Mouse (Mus musculus) neural tube, embryonic 14.5 days (tissue): ENCODE measurements around the gene Fstl1. TPM values are rescaled to one million over a fixed set of nuclear protein-coding genes. Genes with fewer than 3 reads are reported as not detected.

Source experiments
- ATAC-seq: fragments of 200-750 bp; cut with Nextera tagmentation; 2 replicates; pipeline ENCODE4 v1.8.0; 2017; ENCODE audit warnings: low read depth, mild to moderate bottlenecking, moderate TSS enrichment, moderate library complexity
- H3K27ac ChIP-seq: fragments of 300-500 bp; sonication (generic); 2 replicates; pipeline ENCODE4 v1.5.1; 2014; ENCODE audit warnings: low read depth, mild to moderate bottlenecking, control low read depth, low read length, moderate library complexity, mixed read lengths
- H3K27me3 ChIP-seq: fragments of 300-500 bp; sonication (generic); 2 replicates; pipeline ENCODE4 v1.6.1; 2014; ENCODE audit warnings: low read length; ENCODE audit not compliant: control insufficient read depth, insufficient read depth
- H3K36me3 ChIP-seq: fragments of 300-500 bp; sonication (generic); 2 replicates; pipeline ENCODE4 v1.6.1; 2014; ENCODE audit warnings: low read length, mixed read lengths; ENCODE audit not compliant: control insufficient read depth, insufficient read depth
- H3K4me1 ChIP-seq: fragments of 300-500 bp; sonication (generic); 2 replicates; pipeline ENCODE4 v1.6.1; 2014; ENCODE audit warnings: low read length; ENCODE audit not compliant: control insufficient read depth, insufficient read depth
- H3K4me2 ChIP-seq: fragments of 300-500 bp; sonication (generic); 2 replicates; pipeline ENCODE4 v1.6.1; 2014; ENCODE audit warnings: mild to moderate bottlenecking, low read depth, low read length, control low read depth
- H3K4me3 ChIP-seq: fragments of 300-500 bp; sonication (generic); 2 replicates; pipeline ENCODE4 v1.5.1; 2014; ENCODE audit warnings: low read depth, low read length, control low read depth, mixed read lengths
- H3K9ac ChIP-seq: fragments of 300-500 bp; sonication (generic); replicated peaks from 2 replicates; pipeline ENCODE4 v1.6.1; 2014; ENCODE audit warnings: low read depth, mild to moderate bottlenecking, control low read depth, low read length, mixed read lengths
- H3K9me3 ChIP-seq: fragments of 300-500 bp; sonication (generic); 2 replicates; pipeline ENCODE4 v1.6.1; 2016; ENCODE audit warnings: low read length; ENCODE audit not compliant: control insufficient read depth
- WGBS: fragments of 180-500 bp; shearing (Covaris S2); extraction: QIAGEN DNeasy Blood & Tissue Kit; methylation state at CpG from one replicate; pipeline ENCODE4 v1.1.7; 2014; 5-methylcytosine and 5-hydroxymethylcytosine counted together
- polyA plus RNA-seq: library from polyadenylated mRNA; unstranded; fragments of >200 nt; fragmentation: Nextera tagmentation; extraction: Ambion mirVana; gene quantifications from 2 replicates; pipeline ENCODE4 v1.2.1, GENCODE M21; 2014

Fstl1 gene
- polyA plus RNA-seq, 1 experiment from 2014 or later: 62.8 TPM

DNA sequence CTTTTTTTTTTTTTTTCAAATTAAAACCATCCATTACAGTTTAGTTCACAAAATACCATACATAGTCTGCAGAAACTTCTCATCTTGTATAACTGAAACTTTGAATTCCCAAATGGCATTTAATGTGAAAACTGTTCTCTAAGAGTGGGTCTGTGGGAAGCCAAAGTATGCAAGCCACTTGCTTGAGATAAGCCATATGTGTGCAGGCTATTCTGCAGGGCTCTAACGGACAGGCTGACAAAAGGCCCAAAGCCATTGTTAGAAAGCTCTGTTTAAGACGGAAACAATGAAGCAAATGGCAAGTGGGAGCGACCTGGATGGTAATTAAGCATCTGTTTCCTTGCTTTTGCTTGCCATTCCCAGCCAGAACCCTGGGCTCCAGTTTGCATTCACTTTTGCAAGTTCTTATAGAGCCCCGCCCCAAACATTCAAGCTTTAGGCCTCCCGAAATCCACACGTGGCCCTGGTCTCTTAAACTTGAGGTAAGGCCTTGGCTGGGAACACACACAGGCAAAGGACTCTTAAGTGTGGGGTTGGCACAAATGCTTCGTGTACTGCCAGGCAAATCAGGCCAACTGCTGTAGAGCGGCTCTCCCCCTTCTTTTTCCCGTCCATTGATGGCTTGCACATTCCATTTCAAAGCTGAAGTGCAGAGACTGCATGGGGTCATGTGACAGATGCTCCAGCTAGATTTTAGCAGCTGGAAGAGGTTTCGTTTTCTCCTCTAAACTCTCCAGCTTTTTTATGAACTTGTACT lies 32.4 kb downstream of the Fstl1 start:
- Histone ChIP-seq H3K4me1 (peaks cover 17% of the 10 kb centered on the region; the same call in 1 of the 2 replicates), H3K27me3 (no peaks in the 10 kb centered on the region), H3K36me3 (no peaks in the 10 kb centered on the region), H3K4me2 (no peak overlapping the region), H3K9me3 (no peaks in the 10 kb centered on the region), H3K9ac (no peak overlapping the region), H3K27ac (no peak overlapping the region), H3K4me3 (no peak overlapping the region)
- no peak for ATAC-seq
- 27% methylated on average over 10 of the region's 10 CpGs for WGBS

DNA sequence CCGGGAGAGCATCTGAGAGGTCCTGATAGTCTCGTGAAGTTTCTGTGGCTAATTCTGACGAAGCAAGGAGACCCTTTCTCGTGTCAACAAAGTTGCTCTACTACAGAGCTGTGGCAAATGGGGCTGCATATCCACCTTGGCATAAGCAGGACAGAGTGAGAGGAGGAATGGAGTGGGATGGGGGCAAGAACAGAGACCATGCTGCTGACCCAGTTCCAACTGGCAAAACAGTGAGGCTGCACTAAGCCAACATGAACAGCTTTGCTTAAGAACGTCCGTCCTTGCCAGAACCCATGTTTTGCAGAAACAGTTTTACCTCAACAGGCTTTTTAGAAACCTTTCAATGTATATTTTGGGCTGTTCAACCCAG lies 32.9 kb downstream of the Fstl1 start:
- Histone ChIP-seq H3K4me3 (no peak overlapping the region), H3K4me2 (no peak overlapping the region), H3K4me1 (peaks cover 17% of the 10 kb centered on the region; the same call in 1 of the 2 replicates), H3K27ac (no peak overlapping the region), H3K36me3 (no peaks in the 10 kb centered on the region), H3K27me3 (no peaks in the 10 kb centered on the region), H3K9ac (no peak overlapping the region), H3K9me3 (no peaks in the 10 kb centered on the region)
- ATAC-seq: no peak
- WGBS: 76% methylated on average over 6 of the region's 6 CpGs

DNA sequence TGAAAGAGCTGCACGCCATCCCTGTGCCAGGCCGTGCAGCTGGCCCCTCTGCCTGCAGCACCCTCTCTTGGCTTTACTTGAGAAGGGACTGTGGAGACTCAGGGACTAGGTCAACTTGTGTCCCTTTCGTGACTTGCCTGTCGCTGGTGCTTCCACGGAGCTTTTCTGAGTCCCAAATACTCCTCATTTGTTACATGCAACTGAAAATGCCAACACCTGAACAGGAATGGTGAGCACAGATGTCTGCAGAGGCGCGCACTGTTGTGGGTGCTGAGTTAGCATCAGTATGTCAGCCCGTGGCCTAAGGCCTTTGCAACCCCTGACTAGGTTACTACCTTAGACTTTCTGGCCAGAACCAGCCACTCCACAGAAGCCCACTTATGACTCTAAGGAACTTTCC lies 35.2 kb downstream of the Fstl1 start:
- Histone ChIP-seq H3K36me3 (no peaks in the 10 kb centered on the region), H3K4me3 (no peak overlapping the region), H3K9me3 (no peaks in the 10 kb centered on the region), H3K9ac (peak overlapping the region; percentile 26; the same call in 1 of the 2 replicates), H3K27ac (peak overlapping the region; percentile 52), H3K4me1 (peaks cover 18% of the 10 kb centered on the region; the same call in 1 of the 2 replicates), H3K27me3 (no peaks in the 10 kb centered on the region), H3K4me2 (no peak overlapping the region)
- WGBS: 92% methylated on average over 8 of the region's 8 CpGs
- 0 out of 2 replicates have a peak, but pooled peaks have one; percentile 23 for ATAC-seq

DNA sequence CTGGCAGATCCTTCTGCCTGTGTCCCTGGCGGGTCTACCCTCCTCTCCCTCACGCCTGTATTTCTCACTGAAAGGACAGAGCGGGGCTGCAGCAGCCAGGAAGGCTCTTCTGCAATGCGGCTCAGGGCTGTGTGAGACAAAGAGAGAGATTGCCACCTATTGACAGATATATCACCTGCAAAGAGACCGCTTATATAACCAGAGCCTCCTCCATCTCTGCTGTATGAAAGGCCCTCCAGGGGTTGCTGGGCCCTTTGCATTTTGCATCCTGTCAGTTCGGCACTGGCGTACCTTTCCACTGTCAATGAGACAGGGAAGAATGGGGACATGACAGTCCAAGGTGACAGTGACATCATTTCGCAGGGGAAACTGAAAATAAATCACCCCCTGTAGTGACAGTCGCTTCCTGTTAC lies 35.8 kb downstream of the Fstl1 start:
- H3K4me2 ChIP-seq: no peak overlapping the region
- no peak overlapping the region for H3K4me3 ChIP-seq
- peaks cover 18% of the 10 kb centered on the region; the same call in 1 of the 2 replicates for H3K4me1 ChIP-seq
- no peaks in the 10 kb centered on the region for H3K27me3 ChIP-seq
- peak; percentile 85 for ATAC-seq
- WGBS: 33% methylated on average over 9 of the region's 9 CpGs
- no peaks in the 10 kb centered on the region for H3K9me3 ChIP-seq
- peak overlapping the region; percentile 26 for H3K9ac ChIP-seq
- H3K36me3 ChIP-seq: no peaks in the 10 kb centered on the region
- H3K27ac ChIP-seq: peak overlapping the region; percentile 52

DNA sequence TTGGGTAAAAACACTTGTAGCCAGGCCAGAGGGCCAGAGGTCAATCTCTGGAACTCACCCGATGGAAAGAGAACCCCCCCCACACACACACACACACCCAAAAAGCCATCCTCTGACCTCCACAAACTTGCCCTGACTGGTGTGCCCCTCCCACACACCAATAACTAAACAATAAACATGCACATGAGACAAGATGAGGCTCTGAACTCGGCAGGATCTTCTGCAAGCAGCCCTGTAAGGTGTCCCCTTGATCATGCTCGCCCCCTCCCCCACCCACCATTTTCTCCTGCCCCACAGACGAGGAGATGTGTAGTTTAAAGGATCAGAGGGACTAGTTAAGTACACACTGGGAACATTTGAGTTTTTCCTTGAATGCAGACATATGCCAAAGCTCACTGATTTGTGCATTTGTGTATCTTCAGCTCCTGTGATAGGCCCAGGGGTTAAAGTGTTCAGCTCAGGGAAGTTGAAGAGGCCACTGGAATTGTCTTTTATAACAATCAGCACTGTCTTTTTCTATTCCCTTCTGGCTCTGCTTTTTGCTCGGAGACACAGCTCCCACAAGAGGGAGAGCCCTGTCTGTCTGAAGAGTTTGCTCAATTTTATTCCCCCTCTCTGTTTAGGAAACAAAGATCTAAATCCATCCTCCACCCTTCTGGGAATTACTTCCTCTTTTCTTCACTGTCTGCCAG lies 37.2 kb downstream of the Fstl1 start:
- ATAC-seq: no peak; the same call in 1 of the 2 replicates
- Histone ChIP-seq H3K36me3 (no peaks in the 10 kb centered on the region), H3K27ac (0 out of 2 replicates have a peak overlapping the region, but pooled peaks have one; percentile 22), H3K4me1 (peaks cover 18% of the 10 kb centered on the region; the same call in 1 of the 2 replicates), H3K4me3 (no peak overlapping the region), H3K9ac (no peak overlapping the region), H3K27me3 (no peaks in the 10 kb centered on the region), H3K9me3 (no peaks in the 10 kb centered on the region), H3K4me2 (no peak overlapping the region)
- WGBS: 35% methylated on average over 5 of the region's 5 CpGs

DNA sequence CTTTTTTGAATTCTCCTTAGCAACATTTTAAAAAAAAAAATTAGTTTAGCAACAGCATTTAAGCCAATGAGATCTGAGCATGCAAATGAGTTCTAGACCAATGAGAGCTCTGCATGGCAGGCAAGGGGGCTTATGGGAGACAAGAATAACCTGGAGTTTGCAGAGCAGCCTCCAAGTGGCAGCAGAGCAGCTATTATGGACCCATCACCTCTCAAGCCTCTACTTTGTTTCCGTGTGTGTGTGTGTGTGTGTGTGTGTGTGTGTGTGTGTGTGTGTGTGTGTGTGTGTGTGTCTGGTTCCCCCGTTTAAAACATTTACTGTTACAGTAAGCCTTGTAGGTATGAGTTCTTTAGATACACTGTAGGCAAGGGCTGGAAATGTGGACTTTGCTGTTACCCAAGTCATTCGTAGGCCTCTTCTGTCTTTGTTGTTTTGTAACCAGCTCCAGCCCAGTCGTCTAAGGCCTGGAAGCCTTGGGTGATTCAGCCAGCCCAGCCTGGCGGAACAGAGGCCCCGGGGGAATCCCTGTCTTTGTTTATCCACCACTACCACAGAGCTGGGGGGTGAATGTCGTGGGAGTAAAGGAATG lies 37.8 kb downstream of the Fstl1 start:
- Histone ChIP-seq H3K27me3 (no peaks in the 10 kb centered on the region), H3K9ac (0 out of 2 replicates have a peak overlapping the region, but pooled peaks have one; percentile 11), H3K36me3 (no peaks in the 10 kb centered on the region), H3K4me2 (no peak overlapping the region), H3K9me3 (no peaks in the 10 kb centered on the region), H3K4me1 (peaks cover 18% of the 10 kb centered on the region; the same call in 1 of the 2 replicates), H3K4me3 (no peak overlapping the region), H3K27ac (peak overlapping the region; percentile 67; the same call in 1 of the 2 replicates)
- 17% methylated on average over 7 of the region's 7 CpGs for WGBS
- peak; percentile 92 for ATAC-seq

DNA sequence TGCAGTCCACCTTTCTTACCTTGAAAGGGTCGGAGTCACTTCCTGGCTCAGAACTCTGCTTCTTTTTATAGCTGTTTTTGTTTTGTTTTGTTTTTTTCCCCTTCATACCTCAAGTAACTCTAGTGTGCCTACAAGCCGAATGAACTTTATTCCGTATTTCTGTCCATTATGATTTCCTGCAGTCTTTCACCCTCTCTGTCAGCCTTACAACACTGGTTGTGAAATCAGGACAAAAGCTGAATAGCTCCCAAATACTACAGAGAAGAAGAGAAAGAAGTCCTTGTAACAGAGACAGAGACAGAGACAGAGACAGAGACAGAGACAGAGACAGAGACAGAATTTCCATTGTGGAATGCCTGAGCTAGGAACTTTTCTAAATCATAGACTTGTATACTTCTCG lies 41.3 kb downstream of the Fstl1 start:
- no peaks in the 10 kb centered on the region for H3K27me3 ChIP-seq
- no peak overlapping the region for H3K27ac ChIP-seq
- no peak for ATAC-seq
- 90% methylated on average over 4 of the region's 4 CpGs for WGBS
- no peak overlapping the region for H3K9ac ChIP-seq
- peaks cover 10% of the 10 kb centered on the region; the same call in 1 of the 2 replicates for H3K4me1 ChIP-seq
- H3K4me2 ChIP-seq: no peak overlapping the region
- no peaks in the 10 kb centered on the region for H3K9me3 ChIP-seq
- H3K36me3 ChIP-seq: no peaks in the 10 kb centered on the region
- H3K4me3 ChIP-seq: no peak overlapping the region

DNA sequence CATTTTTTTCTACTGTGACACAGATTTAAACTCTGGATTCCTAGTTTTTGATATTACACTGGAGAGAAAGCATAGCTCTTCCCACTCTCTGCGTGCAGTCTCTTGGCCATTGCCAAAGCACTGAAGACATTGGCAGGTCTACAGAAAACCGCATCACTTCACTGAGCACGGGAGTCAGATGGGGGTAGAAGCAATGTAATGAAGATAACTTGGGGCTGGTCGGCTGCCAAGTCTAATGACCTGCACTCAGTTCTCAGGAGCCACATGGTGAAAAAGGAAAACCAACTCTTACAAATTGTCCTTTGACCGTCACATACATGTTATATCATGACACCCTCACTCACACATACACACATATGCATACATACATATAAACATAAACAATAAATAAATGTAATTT lies 47.3 kb downstream of the Fstl1 start:
- H3K4me1 ChIP-seq: no peaks in the 10 kb centered on the region
- H3K9ac ChIP-seq: no peak overlapping the region
- no peak overlapping the region for H3K4me3 ChIP-seq
- no peak overlapping the region for H3K4me2 ChIP-seq
- 77% methylated on average over 5 of the region's 5 CpGs for WGBS
- peaks cover 20% of the 10 kb centered on the region; the same call in 1 of the 2 replicates for H3K36me3 ChIP-seq
- no peaks in the 10 kb centered on the region for H3K9me3 ChIP-seq
- no peaks in the 10 kb centered on the region for H3K27me3 ChIP-seq
- ATAC-seq: peak; percentile 28; the same call in 1 of the 2 replicates
- no peak overlapping the region for H3K27ac ChIP-seq
